Mouse (Mus musculus): ENCODE data around the gene Krt222. TPM values are rescaled to one million over a fixed set of nuclear protein-coding genes. Genes with fewer than 3 reads are reported as not detected.

Gene Krt222
- polyA plus RNA-seq, 1 experiment from 2014 or later, result 0.87 TPM

GRCm38 (mm10) chr11:99231049-99231816, 12.7 kb downstream of the Krt222 start:
- H3K27ac ChIP-seq (replicated peaks), result peak overlapping the region; percentile 99

GRCm38 (mm10) chr11:99230261-99231048, 13.4 kb downstream of the Krt222 start, which contains the start of gene Smarce1:
Gene Smarce1 (minus strand): TSS chr11:99231017.
- Histone ChIP-seq H3K27me3 (no peaks in the 10 kb centered on the region), H3K4me1 (peaks cover 25% of the 10 kb centered on the region), H3K4me3 (peak within 1 kb of the TSS; percentile 91), H3K4me2 (replicated peaks) (peak within 1 kb of the TSS; percentile 74), H3K27ac (replicated peaks) (peak within 1 kb of the TSS; percentile 99), H3K36me3 (peaks cover 15% of the 10 kb centered on the region), H3K9ac (replicated peaks) (peak within 1 kb of the TSS; percentile 98), H3K9me3 (no peaks in the 10 kb centered on the region)
- WGBS, result under 1% methylated on average over 86 of the region's 87 CpGs
- peak; percentile 90 for ATAC-seq (ENCODE audit: low FRiP score, low read depth)

More at GRCm38 (mm10) chr11:99231049-99231816, 12.7 kb downstream of the Krt222 start:
- Histone ChIP-seq H3K36me3 (peaks cover 15% of the 10 kb centered on the region), H3K4me2 (replicated peaks) (peak overlapping the region; percentile 74), H3K4me1 (peaks cover 25% of the 10 kb centered on the region), H3K27me3 (no peaks in the 10 kb centered on the region), H3K9me3 (no peaks in the 10 kb centered on the region), H3K9ac (replicated peaks) (peak overlapping the region; percentile 98), H3K4me3 (peak overlapping the region; percentile 91)
- 27% methylated on average over 15 of the region's 15 CpGs for WGBS
- peak; percentile 35 for ATAC-seq (ENCODE audit: low FRiP score, low read depth)

GRCm38 (mm10) chr11:99229641-99230260, 14.1 kb downstream of the Krt222 start:
- peaks cover 25% of the 10 kb centered on the region for H3K4me1 ChIP-seq
- ATAC-seq (ENCODE audit: low FRiP score, low read depth), result peak; percentile 38; the same call in 1 of the 2 replicates
- H3K27me3 ChIP-seq, result no peaks in the 10 kb centered on the region
- H3K9ac ChIP-seq (replicated peaks), result peak overlapping the region; percentile 98
- peak overlapping the region; percentile 74 for H3K4me2 ChIP-seq (replicated peaks)
- peak overlapping the region; percentile 99 for H3K27ac ChIP-seq (replicated peaks)
- WGBS, result under 1% methylated on average over 31 of the region's 31 CpGs
- peaks cover 22% of the 10 kb centered on the region for H3K36me3 ChIP-seq
- no peaks in the 10 kb centered on the region for H3K9me3 ChIP-seq
- peak overlapping the region; percentile 91 for H3K4me3 ChIP-seq

- Histone ChIP-seq H3K4me1 (peaks cover 18% of the 10 kb centered on the region), H3K9me3 (no peaks in the 10 kb centered on the region), H3K36me3 (peaks cover 48% of the 10 kb centered on the region), H3K4me3 (no peak overlapping the region), H3K9ac (replicated peaks) (no peak overlapping the region), H3K27me3 (no peaks in the 10 kb centered on the region), H3K27ac (replicated peaks) (no peak overlapping the region), H3K4me2 (replicated peaks) (no peak overlapping the region)
- ATAC-seq (ENCODE audit: low FRiP score, low read depth), result no peak
- 93% methylated on average over 5 of the region's 5 CpGs for WGBS
Measured at GRCm38 (mm10) chr11:99226298-99226697, 17.6 kb downstream of the Krt222 start.

GRCm38 (mm10) chr11:99223310-99223709, 20.6 kb downstream of the Krt222 start:
- Histone ChIP-seq H3K36me3 (peaks cover 76% of the 10 kb centered on the region), H3K9ac (replicated peaks) (no peak overlapping the region), H3K9me3 (no peaks in the 10 kb centered on the region), H3K4me1 (peaks cover 11% of the 10 kb centered on the region), H3K27ac (replicated peaks) (no peak overlapping the region), H3K27me3 (no peaks in the 10 kb centered on the region), H3K4me2 (replicated peaks) (no peak overlapping the region), H3K4me3 (no peak overlapping the region)
- 94% methylated on average over 5 of the region's 5 CpGs for WGBS
- no peak for ATAC-seq (ENCODE audit: low FRiP score, low read depth)

GRCm38 (mm10) chr11:99221811-99222210, 22.1 kb downstream of the Krt222 start:
- ATAC-seq (ENCODE audit: low FRiP score, low read depth), result no peak
- peaks cover 77% of the 10 kb centered on the region for H3K36me3 ChIP-seq

GRCm38 (mm10) chr11:99217248-99217986, 26.5 kb downstream of the Krt222 start:
- 86% methylated on average over 7 of the region's 7 CpGs for WGBS
- H3K27me3 ChIP-seq, result no peaks in the 10 kb centered on the region
- H3K4me1 ChIP-seq, result no peaks in the 10 kb centered on the region
- no peak overlapping the region for H3K4me3 ChIP-seq
- no peak for ATAC-seq (ENCODE audit: low FRiP score, low read depth)
- H3K27ac ChIP-seq (replicated peaks), result no peak overlapping the region
- H3K9ac ChIP-seq (replicated peaks), result no peak overlapping the region
- H3K36me3 ChIP-seq, result peaks cover 92% of the 10 kb centered on the region
- H3K9me3 ChIP-seq, result no peaks in the 10 kb centered on the region
- H3K4me2 ChIP-seq (replicated peaks), result no peak overlapping the region

More at GRCm38 (mm10) chr11:99221811-99222210, 22.1 kb downstream of the Krt222 start:
- Histone ChIP-seq H3K27ac (replicated peaks) (no peak overlapping the region), H3K4me3 (no peak overlapping the region), H3K9me3 (no peaks in the 10 kb centered on the region), H3K27me3 (no peaks in the 10 kb centered on the region), H3K9ac (replicated peaks) (no peak overlapping the region), H3K4me1 (no peaks in the 10 kb centered on the region), H3K4me2 (replicated peaks) (no peak overlapping the region)
- 86% methylated on average over 2 of the region's 2 CpGs for WGBS

GRCm38 (mm10) chr11:99216181-99216580, 27.7 kb downstream of the Krt222 start:
- H3K4me1 ChIP-seq, result no peaks in the 10 kb centered on the region
- H3K9me3 ChIP-seq, result no peaks in the 10 kb centered on the region
- no peak overlapping the region for H3K4me3 ChIP-seq
- H3K4me2 ChIP-seq (replicated peaks), result no peak overlapping the region
- no peak overlapping the region for H3K9ac ChIP-seq (replicated peaks)
- no peaks in the 10 kb centered on the region for H3K27me3 ChIP-seq
- peaks cover 95% of the 10 kb centered on the region for H3K36me3 ChIP-seq
- no peak overlapping the region for H3K27ac ChIP-seq (replicated peaks)
- WGBS, result 96% methylated on average over 3 of the region's 3 CpGs
- ATAC-seq (ENCODE audit: low FRiP score, low read depth), result no peak

GRCm38 (mm10) chr11:99212693-99213092, 31.2 kb downstream of the Krt222 start:
- H3K4me2 ChIP-seq (replicated peaks), result no peak overlapping the region
- H3K27ac ChIP-seq (replicated peaks), result no peak overlapping the region
- no peak overlapping the region for H3K4me3 ChIP-seq
- no peak for ATAC-seq (ENCODE audit: low FRiP score, low read depth)
- H3K27me3 ChIP-seq, result no peaks in the 10 kb centered on the region
- no peak overlapping the region for H3K9ac ChIP-seq (replicated peaks)
- peaks cover 89% of the 10 kb centered on the region for H3K36me3 ChIP-seq
- no peaks in the 10 kb centered on the region for H3K9me3 ChIP-seq
- whole genome bisulfite sequencing, result 91% methylated on average over 7 of the region's 7 CpGs
- H3K4me1 ChIP-seq, result no peaks in the 10 kb centered on the region

- WGBS, result 82% methylated on average over 2 of the region's 2 CpGs
- no peaks in the 10 kb centered on the region for H3K27me3 ChIP-seq
- no peak overlapping the region for H3K27ac ChIP-seq (replicated peaks)
- H3K36me3 ChIP-seq, result peaks cover 82% of the 10 kb centered on the region
- H3K9ac ChIP-seq (replicated peaks), result no peak overlapping the region
- ATAC-seq (ENCODE audit: low FRiP score, low read depth), result no peak
- no peak overlapping the region for H3K4me2 ChIP-seq (replicated peaks)
- H3K4me1 ChIP-seq, result no peaks in the 10 kb centered on the region
- H3K9me3 ChIP-seq, result no peaks in the 10 kb centered on the region
- H3K4me3 ChIP-seq, result no peak overlapping the region
Measured at GRCm38 (mm10) chr11:99211964-99212363, 31.9 kb downstream of the Krt222 start.

GRCm38 (mm10) chr11:99208105-99208669, 35.7 kb downstream of the Krt222 start:
- H3K9ac ChIP-seq (replicated peaks), result no peak overlapping the region
- no peak overlapping the region for H3K4me2 ChIP-seq (replicated peaks)
- no peak for ATAC-seq (ENCODE audit: low FRiP score, low read depth)
- WGBS, result 88% methylated on average over 8 of the region's 8 CpGs
- no peaks in the 10 kb centered on the region for H3K9me3 ChIP-seq
- no peak overlapping the region for H3K4me3 ChIP-seq
- H3K4me1 ChIP-seq, result no peaks in the 10 kb centered on the region
- peaks cover 45% of the 10 kb centered on the region for H3K36me3 ChIP-seq
- no peak overlapping the region for H3K27ac ChIP-seq (replicated peaks)
- H3K27me3 ChIP-seq, result no peaks in the 10 kb centered on the region
